Mouse (Mus musculus) testis, adult 2 months (tissue): ENCODE results near the gene Zbtb8a. TPM values are rescaled to one million over a fixed set of nuclear protein-coding genes. Genes with fewer than 3 reads are reported as not detected.

Source experiments
- H3K27ac ChIP-seq: fragments of 200-500 bp; 2 replicates; pipeline ENCODE4 v1.5.1; 2012; ENCODE audit warnings: low read depth, low read length; ENCODE audit not compliant: control insufficient read depth, insufficient read depth
- H3K27me3 ChIP-seq: fragments of 200-500 bp; 2 replicates; pipeline ENCODE4 v1.6.1; 2012; ENCODE audit warnings: mild to moderate bottlenecking, low read length, moderate library complexity; ENCODE audit not compliant: control insufficient read depth, insufficient read depth
- H3K36me3 ChIP-seq: fragments of 200-500 bp; 2 replicates; pipeline ENCODE4 v1.6.1; 2012; ENCODE audit warnings: mild to moderate bottlenecking, low read length; ENCODE audit not compliant: control insufficient read depth, insufficient read depth
- H3K4me1 ChIP-seq: fragments of 200-500 bp; 2 replicates; pipeline ENCODE4 v1.6.1; 2012; ENCODE audit warnings: low read length; ENCODE audit not compliant: control insufficient read depth, insufficient read depth
- H3K4me3 ChIP-seq: fragments of 200-500 bp; 2 replicates; pipeline ENCODE4 v1.5.1; 2012; ENCODE audit warnings: low read depth, mild to moderate bottlenecking, low read length, moderate library complexity, mixed read lengths; ENCODE audit not compliant: control insufficient read depth
- CTCF ChIP-seq: fragments of 200-500 bp; IDR thresholded peaks from 2 replicates; pipeline ENCODE4 v1.5.1; 2012; ENCODE audit warnings: low read depth, mild to moderate bottlenecking, inconsistent platforms, low read length, moderate library complexity; ENCODE audit not compliant: control insufficient read depth, insufficient read depth, insufficient replicate concordance
- POLR2A ChIP-seq: fragments of 200-500 bp; IDR thresholded peaks from 2 replicates; pipeline ENCODE4 v1.6.1; 2012; ENCODE audit warnings: low read depth, mild to moderate bottlenecking, inconsistent platforms, low read length, moderate library complexity; ENCODE audit not compliant: control insufficient read depth
- polyA plus RNA-seq: library from polyadenylated mRNA; depleted of rRNA; stranded (reverse); fragments of >200 nt; gene quantifications from 2 replicates; pipeline ENCODE4 v1.2.3, GENCODE M21; 2012; rRNA removed

Zbtb8a gene
- polyA plus RNA-seq, 1 experiment: 5.6 TPM

DNA sequence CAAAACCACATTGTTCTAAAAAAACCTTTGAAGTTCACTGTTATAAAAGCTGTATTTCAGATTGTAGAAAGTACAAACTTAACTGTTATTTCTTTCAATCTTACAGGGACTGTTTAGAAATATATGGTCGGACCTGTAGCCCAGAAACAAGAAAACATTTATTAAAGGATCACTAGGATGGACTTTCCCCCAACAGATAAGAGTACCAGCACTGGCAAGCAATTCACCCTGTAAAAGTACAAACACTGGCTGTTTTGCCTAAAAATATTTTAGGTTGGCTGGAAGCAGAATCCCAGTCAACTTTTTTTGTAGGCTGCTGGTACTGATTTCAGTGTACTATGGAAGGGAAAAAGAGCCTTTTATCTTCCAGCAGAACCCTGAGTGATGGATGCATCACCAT, 70.0 kb downstream of the Zbtb8a start:
- no peak for TF ChIP-seq POLR2A
- TF ChIP-seq CTCF: no peak
- Histone ChIP-seq H3K27me3 (no peaks in the 10 kb centered on the region), H3K4me1 (no peaks in the 10 kb centered on the region), H3K36me3 (no peaks in the 10 kb centered on the region; the same call in 1 of the 2 replicates), H3K27ac (no peak overlapping the region), H3K4me3 (no peak overlapping the region)

- no peaks in the 10 kb centered on the region for H3K27me3 ChIP-seq
- H3K4me1 ChIP-seq: no peaks in the 10 kb centered on the region
- no peak overlapping the region for H3K27ac ChIP-seq
- no peak for TF ChIP-seq POLR2A
- no peak for TF ChIP-seq CTCF
- H3K36me3 ChIP-seq: no peaks in the 10 kb centered on the region
- no peak overlapping the region for H3K4me3 ChIP-seq
Observed at GRCm38 (mm10) chr4:129304306-129304705, 73.6 kb downstream of the Zbtb8a start.

GRCm38 (mm10) chr4:129303816-129304215, 74.1 kb downstream of the Zbtb8a start:
- no peak for TF ChIP-seq POLR2A
- no peak for TF ChIP-seq CTCF
- no peaks in the 10 kb centered on the region for H3K27me3 ChIP-seq
- H3K36me3 ChIP-seq: no peaks in the 10 kb centered on the region
- no peak overlapping the region for H3K27ac ChIP-seq
- H3K4me1 ChIP-seq: no peaks in the 10 kb centered on the region
- no peak overlapping the region for H3K4me3 ChIP-seq

Other genes starting within 250 kb of the Zbtb8a start
- 9.1 and 11.0 TPM in 2 replicates for gene Fndc5, start 241.1 kb downstream of the Zbtb8a start, polyA plus RNA-seq
- 26.8 and 34.6 TPM in 2 replicates for gene S100pbp, start 188.4 kb downstream of the Zbtb8a start, polyA plus RNA-seq
- gene Yars, start 188.4 kb downstream of the Zbtb8a start, polyA plus RNA-seq: 9.5 and 11.9 TPM in 2 replicates
- 1.4 and 2.5 TPM in 2 replicates for gene C77080, start 116.7 kb downstream of the Zbtb8a start, polyA plus RNA-seq
- gene Sync, start 90.5 kb downstream of the Zbtb8a start, polyA plus RNA-seq: 0.36 and 0.40 TPM in 2 replicates
- 46.1 and 51.5 TPM in 2 replicates for gene Rbbp4, start 42.7 kb downstream of the Zbtb8a start, polyA plus RNA-seq
- gene Zbtb8os, start 42.4 kb downstream of the Zbtb8a start, polyA plus RNA-seq: 19.1 and 20.7 TPM in 2 replicates
- gene Zbtb8b, start 62.7 kb upstream of the Zbtb8a start, polyA plus RNA-seq: 1.0 and 1.3 TPM in 2 replicates
- gene Bsdc1, start 83.5 kb upstream of the Zbtb8a start, polyA plus RNA-seq: 35.5 and 38.2 TPM in 2 replicates
- gene Tssk3, start 112.9 kb upstream of the Zbtb8a start, polyA plus RNA-seq: 252 and 267 TPM in 2 replicates
- 945 and 1,232 TPM in 2 replicates for gene Fam229a, start 113.1 kb upstream of the Zbtb8a start, polyA plus RNA-seq
- 55.6 and 69.9 TPM in 2 replicates for gene Marcksl1, start 135.5 kb upstream of the Zbtb8a start, polyA plus RNA-seq
- gene Hdac1, start 164.6 kb upstream of the Zbtb8a start, polyA plus RNA-seq: 123 and 132 TPM in 2 replicates
- gene Lck, start 195.5 kb upstream of the Zbtb8a start, polyA plus RNA-seq: 1.8 and 2.5 TPM in 2 replicates
- gene Fam167b, start 200.4 kb upstream of the Zbtb8a start, polyA plus RNA-seq: 0.19 TPM in 1 of 2 replicates, not detected in the other
- gene Eif3i, start 222.5 kb upstream of the Zbtb8a start, polyA plus RNA-seq: 204 and 221 TPM in 2 replicates
- 50.1 and 56.2 TPM in 2 replicates for gene Tmem234, start 222.6 kb upstream of the Zbtb8a start, polyA plus RNA-seq
- 15.5 and 19.4 TPM in 2 replicates for gene Dcdc2b, start 236.1 kb upstream of the Zbtb8a start, polyA plus RNA-seq
- 45.7 and 46.2 TPM in 2 replicates for gene Iqcc, start 241.0 kb upstream of the Zbtb8a start, polyA plus RNA-seq
- gene Ccdc28b, start 245.8 kb upstream of the Zbtb8a start, polyA plus RNA-seq: 13.8 and 14.1 TPM in 2 replicates